Mouse (Mus musculus): Measurements from ENCODE around the gene Rps16.

- no peak for TF ChIP-seq EP300 (optimal IDR thresholded peaks at IDR 0.05)
- no peak for TF ChIP-seq CTCF (IDR thresholded peaks at IDR 0.05; ENCODE audit: low read depth)
These were observed 15.9 kb upstream of the Rps16 start for GRCm38 (mm10) chr7:28334534-28334933.
